Mouse (Mus musculus) spleen, adult 2 months (tissue): ENCODE data around the gene Unc93b1.

Source experiments
- CTCF ChIP-seq: fragments of 200-500 bp; IDR thresholded peaks from 2 replicates; pipeline ENCODE4 v1.5.1; 2011; ENCODE audit warnings: mild to moderate bottlenecking, inconsistent platforms; ENCODE audit not compliant: insufficient read depth, insufficient read length, insufficient replicate concordance; ENCODE audit errors: extremely low read depth
- POLR2A ChIP-seq: fragments of 200-500 bp; IDR thresholded peaks from 2 replicates; pipeline ENCODE4 v1.6.1; 2011; ENCODE audit warnings: low read depth, low read length, inconsistent platforms

- no peak for TF ChIP-seq CTCF
- TF ChIP-seq POLR2A, result no peak
These were observed 50.3 kb downstream of the Unc93b1 start for GRCm38 (mm10) chr19:3985261-3985681.
